Mouse (Mus musculus): ENCODE data around the gene Fam135a. TPM values are rescaled to one million over a fixed set of nuclear protein-coding genes. Genes with fewer than 3 reads are reported as not detected.

Fam135a gene
- 24.5 and 36.0 TPM in 2 replicates for polyA plus RNA-seq (2016; fragmentation: Nextera tagmentation; extraction: Ambion mirVana)

- Histone ChIP-seq H3K27ac (peak within 1 kb of the TSS; percentile 96), H3K27me3 (ENCODE audit: insufficient read depth, poor library complexity, severe bottlenecking) (no peaks in the 10 kb centered on the region), H3K9me3 (no peaks in the 10 kb centered on the region), H3K36me3 (no peaks in the 10 kb centered on the region), H3K4me3 (peak within 1 kb of the TSS; percentile 88), H3K4me1 (replicated peaks) (peaks cover 21% of the 10 kb centered on the region)
- under 1% methylated on average over 88 of the region's 88 CpGs for WGBS
- peak; percentile 97 for DNase-seq (ENCODE audit: low spot score)
Measured at GRCm38 (mm10) chr1:24099926-24100869, at the start of gene Fam135a. Fam135a (minus strand) TSS chr1:24100341.

GRCm38 (mm10) chr1:24143504-24143903 lies 43.4 kb upstream of the Fam135a start:
- no peaks in the 10 kb centered on the region for H3K9me3 ChIP-seq
- H3K4me3 ChIP-seq = no peak overlapping the region
- H3K36me3 ChIP-seq = no peaks in the 10 kb centered on the region
- H3K27me3 ChIP-seq (ENCODE audit: insufficient read depth, poor library complexity, severe bottlenecking) = no peaks in the 10 kb centered on the region
- no peak for DNase-seq (ENCODE audit: low spot score)
- no peaks in the 10 kb centered on the region for H3K4me1 ChIP-seq (replicated peaks)
- WGBS = 85% methylated on average over 8 of the region's 8 CpGs
- H3K27ac ChIP-seq = no peak overlapping the region

DNA sequence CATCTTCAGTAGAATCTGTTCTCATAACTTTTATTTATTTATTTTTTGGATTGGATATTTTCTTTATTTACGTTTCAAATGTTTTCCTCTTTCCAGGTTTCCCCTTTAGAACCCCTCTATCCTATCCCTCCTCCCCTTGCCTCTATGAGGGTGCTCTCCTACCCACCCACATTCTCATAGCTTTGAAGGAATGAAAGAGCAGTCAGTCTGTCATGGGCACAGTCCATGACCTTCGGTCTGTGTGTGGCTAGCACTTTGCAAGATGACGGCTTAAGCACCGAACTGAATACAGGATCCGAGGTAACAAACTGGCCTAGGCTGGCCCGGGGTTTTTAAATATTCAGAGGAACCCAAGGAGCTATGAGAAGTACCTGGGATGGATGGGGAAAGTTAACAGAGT lies 40.4 kb upstream of the Fam135a start:
- Histone ChIP-seq H3K9me3 (no peaks in the 10 kb centered on the region), H3K4me1 (replicated peaks) (no peaks in the 10 kb centered on the region), H3K27ac (no peak overlapping the region), H3K36me3 (no peaks in the 10 kb centered on the region), H3K27me3 (ENCODE audit: insufficient read depth, poor library complexity, severe bottlenecking) (no peaks in the 10 kb centered on the region), H3K4me3 (no peak overlapping the region)
- WGBS = 74% methylated on average over 6 of the region's 6 CpGs
- DNase-seq (ENCODE audit: low spot score) = no peak

GRCm38 (mm10) chr1:24137133-24137532 lies 37.0 kb upstream of the Fam135a start:
- DNase-seq (ENCODE audit: low spot score) = peak; percentile 65
- Histone ChIP-seq H3K36me3 (no peaks in the 10 kb centered on the region), H3K4me3 (no peak overlapping the region), H3K27ac (no peak overlapping the region), H3K4me1 (replicated peaks) (peaks cover 4% of the 10 kb centered on the region; the same call in 1 of the 2 replicates), H3K9me3 (no peaks in the 10 kb centered on the region), H3K27me3 (ENCODE audit: insufficient read depth, poor library complexity, severe bottlenecking) (peaks cover 9% of the 10 kb centered on the region; the same call in 1 of the 2 replicates)
- 10% methylated on average over 3 of the region's 3 CpGs for WGBS

- WGBS = 2% methylated on average over 1 of the region's 1 CpGs
- no peak overlapping the region for H3K4me3 ChIP-seq
- no peak overlapping the region for H3K27ac ChIP-seq
- no peaks in the 10 kb centered on the region for H3K9me3 ChIP-seq
- no peak for DNase-seq (ENCODE audit: low spot score)
- no peaks in the 10 kb centered on the region for H3K36me3 ChIP-seq
- peaks cover 9% of the 10 kb centered on the region; the same call in 1 of the 2 replicates for H3K27me3 ChIP-seq (ENCODE audit: insufficient read depth, poor library complexity, severe bottlenecking)
- H3K4me1 ChIP-seq (replicated peaks) = peaks cover 4% of the 10 kb centered on the region; the same call in 1 of the 2 replicates
Measured at GRCm38 (mm10) chr1:24134792-24135191, 34.7 kb upstream of the Fam135a start.

DNA sequence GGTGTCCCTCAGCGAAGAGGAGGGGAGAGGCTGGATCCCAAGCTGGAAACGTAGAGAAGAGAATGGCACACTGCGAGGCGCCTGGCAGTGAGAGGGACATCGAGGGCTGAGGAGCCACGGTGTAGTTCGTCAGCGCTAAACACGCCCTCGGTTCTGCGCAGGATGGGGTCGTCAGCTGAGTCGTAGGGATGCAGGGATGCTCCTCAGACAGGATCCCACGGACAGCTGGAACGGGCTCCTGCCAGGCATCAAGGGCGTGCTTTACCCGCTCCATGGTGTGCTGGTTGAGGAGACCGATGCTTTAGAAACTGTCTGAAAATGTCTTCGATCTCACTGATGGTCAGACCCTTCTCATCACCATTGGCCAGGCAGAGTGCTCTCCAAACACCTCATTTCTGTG lies 33.7 kb upstream of the Fam135a start:
- Histone ChIP-seq H3K27ac (no peak overlapping the region), H3K9me3 (no peaks in the 10 kb centered on the region), H3K27me3 (ENCODE audit: insufficient read depth, poor library complexity, severe bottlenecking) (peaks cover 9% of the 10 kb centered on the region; the same call in 1 of the 2 replicates), H3K4me3 (no peak overlapping the region), H3K36me3 (no peaks in the 10 kb centered on the region), H3K4me1 (replicated peaks) (peaks cover 4% of the 10 kb centered on the region; the same call in 1 of the 2 replicates)
- WGBS = 38% methylated on average over 19 of the region's 19 CpGs
- DNase-seq (ENCODE audit: low spot score) = no peak

GRCm38 (mm10) chr1:24127866-24128265 lies 27.7 kb upstream of the Fam135a start:
- no peaks in the 10 kb centered on the region for H3K4me1 ChIP-seq (replicated peaks)
- WGBS = 71% methylated on average over 6 of the region's 6 CpGs
- H3K27ac ChIP-seq = no peak overlapping the region

DNA sequence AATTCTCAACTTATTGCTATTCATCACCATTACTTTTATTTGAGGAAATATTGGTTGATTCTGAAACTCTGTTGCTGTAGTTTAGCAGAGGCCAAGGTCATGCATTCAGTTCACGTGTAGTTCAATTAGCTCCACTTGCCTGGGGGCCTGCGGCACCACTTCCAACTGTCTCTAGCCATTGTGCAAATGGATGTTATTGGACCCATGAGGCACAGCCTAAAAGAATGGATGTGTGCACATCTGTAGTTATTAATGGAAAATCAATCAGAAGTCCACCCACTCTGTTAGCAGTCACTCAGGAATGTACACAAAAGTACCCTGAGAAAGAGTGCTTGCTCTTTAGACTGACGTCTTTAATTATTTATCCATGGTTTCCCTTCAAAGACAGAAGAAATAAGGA lies 24.5 kb upstream of the Fam135a start:
- H3K36me3 ChIP-seq = no peaks in the 10 kb centered on the region

More at GRCm38 (mm10) chr1:24127866-24128265, 27.7 kb upstream of the Fam135a start:
- no peak for DNase-seq (ENCODE audit: low spot score)
- H3K9me3 ChIP-seq = no peaks in the 10 kb centered on the region
- H3K4me3 ChIP-seq = no peak overlapping the region
- H3K36me3 ChIP-seq = no peaks in the 10 kb centered on the region
- H3K27me3 ChIP-seq (ENCODE audit: insufficient read depth, poor library complexity, severe bottlenecking) = peaks cover 2% of the 10 kb centered on the region; the same call in 1 of the 2 replicates

DNA sequence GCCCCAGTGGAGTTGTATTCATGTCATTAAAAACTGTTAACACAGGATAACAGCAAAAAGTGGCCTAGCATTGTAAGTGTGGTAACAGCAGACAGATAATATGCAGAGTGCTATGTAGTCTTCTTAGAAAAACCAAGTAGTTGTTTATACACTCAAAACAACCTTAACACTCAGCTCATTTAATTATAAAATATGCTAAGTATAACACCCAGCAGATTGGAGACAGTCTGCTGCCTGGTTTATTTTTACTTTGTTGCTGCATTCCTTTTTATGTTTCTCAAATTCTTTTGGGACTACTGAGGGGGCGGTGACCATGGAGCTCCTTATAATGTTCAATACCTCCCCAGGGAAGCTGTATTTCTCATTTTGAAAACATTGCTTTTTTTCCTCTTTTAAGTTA lies 22.4 kb upstream of the Fam135a start:
- DNase-seq (ENCODE audit: low spot score) = no peak
- 95% methylated on average over 1 of the region's 1 CpGs for WGBS
- Histone ChIP-seq H3K4me3 (no peak overlapping the region), H3K36me3 (no peaks in the 10 kb centered on the region), H3K27me3 (ENCODE audit: insufficient read depth, poor library complexity, severe bottlenecking) (no peaks in the 10 kb centered on the region), H3K9me3 (no peaks in the 10 kb centered on the region), H3K27ac (no peak overlapping the region), H3K4me1 (replicated peaks) (no peaks in the 10 kb centered on the region)

More for the DNA sequence above, 24.5 kb upstream of the Fam135a start:
- Histone ChIP-seq H3K27ac (no peak overlapping the region), H3K4me1 (replicated peaks) (no peaks in the 10 kb centered on the region), H3K27me3 (ENCODE audit: insufficient read depth, poor library complexity, severe bottlenecking) (no peaks in the 10 kb centered on the region), H3K9me3 (no peaks in the 10 kb centered on the region), H3K4me3 (no peak overlapping the region)
- WGBS = 73% methylated on average over 3 of the region's 3 CpGs
- DNase-seq (ENCODE audit: low spot score) = no peak

DNA sequence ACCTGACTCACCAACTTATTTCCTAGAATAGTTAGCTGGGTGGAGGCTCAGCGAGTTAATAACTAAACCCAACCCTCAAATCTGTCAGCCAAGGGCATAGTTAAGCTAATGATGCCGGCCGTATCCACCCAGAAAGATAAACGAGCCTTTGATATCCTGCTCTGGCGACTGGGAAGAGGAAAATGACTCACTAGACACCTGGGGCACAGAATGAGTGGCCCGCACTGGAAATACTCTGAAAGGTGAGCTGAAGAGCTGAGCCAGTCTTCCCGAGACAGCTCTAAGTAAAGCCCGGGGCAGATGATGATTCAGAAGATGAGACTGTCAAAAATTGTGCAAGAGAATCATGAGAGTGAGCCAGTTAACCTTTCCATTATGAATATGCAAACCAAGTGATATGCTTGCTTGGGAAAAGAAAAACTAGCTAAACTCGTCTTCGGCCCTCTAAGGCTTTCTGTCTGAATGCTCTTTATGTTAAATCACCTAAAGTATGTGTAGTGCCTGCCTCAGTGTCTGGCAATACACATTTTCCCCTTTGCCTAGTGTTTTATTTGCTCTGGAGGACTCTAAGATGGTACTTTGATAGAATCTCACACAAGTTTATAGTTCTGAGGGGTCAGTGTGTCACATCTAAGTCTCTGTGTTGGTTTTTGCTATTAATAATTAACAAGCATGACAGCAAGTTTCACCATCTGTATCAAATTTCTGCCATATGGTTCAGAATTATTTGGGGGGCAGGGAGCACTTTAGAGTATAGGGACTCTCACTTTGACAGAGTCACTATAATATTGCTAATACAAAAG lies 8.0 kb upstream of the Fam135a start:
- 67% methylated on average over 10 of the region's 10 CpGs for WGBS
- no peak overlapping the region for H3K27ac ChIP-seq
- no peak for DNase-seq (ENCODE audit: low spot score)

DNA sequence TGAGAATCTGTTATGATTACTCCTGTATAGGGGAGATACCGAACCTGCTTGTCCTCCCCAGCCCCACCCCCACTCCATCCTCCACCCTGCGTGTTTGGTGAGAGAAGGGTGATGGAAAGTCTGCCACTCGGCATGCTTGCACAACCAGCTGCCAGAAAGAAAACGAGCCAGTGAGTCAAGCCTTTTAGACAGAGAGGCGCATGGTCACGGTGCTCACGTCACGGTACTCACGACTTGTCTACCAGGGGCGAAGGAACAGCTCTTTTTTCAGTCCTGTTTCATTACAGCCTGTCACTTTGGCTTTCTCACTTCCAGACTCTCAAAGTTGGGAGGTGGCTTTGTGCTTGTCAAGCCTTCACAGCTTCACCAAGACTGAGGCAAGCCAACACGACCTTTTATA lies 7.2 kb upstream of the Fam135a start:
- no peaks in the 10 kb centered on the region for H3K27me3 ChIP-seq (ENCODE audit: insufficient read depth, poor library complexity, severe bottlenecking)
- H3K27ac ChIP-seq = 0 out of 2 replicates have a peak overlapping the region, but pooled peaks have one; percentile 35
- H3K4me1 ChIP-seq (replicated peaks) = 0 out of 2 replicates have a peak, but pooled peaks cover 9% of the 10 kb centered on the region
- H3K4me3 ChIP-seq = no peak overlapping the region
- H3K36me3 ChIP-seq = no peaks in the 10 kb centered on the region
- WGBS = 40% methylated on average over 11 of the region's 11 CpGs
- peak; percentile 22 for DNase-seq (ENCODE audit: low spot score)
- no peaks in the 10 kb centered on the region for H3K9me3 ChIP-seq

More for the DNA sequence above, 8.0 kb upstream of the Fam135a start:
- Histone ChIP-seq H3K36me3 (no peaks in the 10 kb centered on the region), H3K9me3 (no peaks in the 10 kb centered on the region), H3K27me3 (ENCODE audit: insufficient read depth, poor library complexity, severe bottlenecking) (no peaks in the 10 kb centered on the region), H3K4me1 (replicated peaks) (0 out of 2 replicates have a peak, but pooled peaks cover 9% of the 10 kb centered on the region), H3K4me3 (no peak overlapping the region)

DNA sequence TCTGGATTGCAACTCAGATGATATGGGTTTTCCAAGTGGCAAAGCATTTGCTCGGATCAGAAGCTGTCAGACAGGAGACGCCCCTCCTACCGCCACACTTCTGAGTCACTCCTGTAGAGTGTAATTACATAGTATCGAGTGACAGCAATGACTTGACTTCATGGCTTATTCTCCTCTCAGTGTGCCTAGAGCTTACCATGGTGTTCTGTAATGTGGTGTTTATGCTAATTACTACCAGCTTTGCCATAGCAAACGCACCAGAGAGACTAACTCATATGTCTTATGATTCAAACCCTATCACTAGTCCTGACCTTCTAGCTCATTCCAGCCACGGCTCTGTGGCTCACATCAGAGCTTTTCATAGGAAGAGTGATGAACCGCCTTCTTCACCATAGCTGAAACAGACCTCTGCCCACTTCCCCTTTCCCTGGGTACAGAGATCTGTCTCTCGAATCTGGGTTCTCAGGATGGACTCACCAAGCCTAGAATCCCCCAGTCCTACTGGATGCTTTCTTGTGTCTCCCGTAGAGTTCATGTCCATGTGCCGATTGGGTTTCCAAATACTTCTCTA lies 2.5 kb upstream of the Fam135a start:
- DNase-seq (ENCODE audit: low spot score) = no peak
- no peaks in the 10 kb centered on the region for H3K27me3 ChIP-seq (ENCODE audit: insufficient read depth, poor library complexity, severe bottlenecking)
- peaks cover 21% of the 10 kb centered on the region for H3K4me1 ChIP-seq (replicated peaks)
- 74% methylated on average over 10 of the region's 10 CpGs for WGBS
- no peaks in the 10 kb centered on the region for H3K9me3 ChIP-seq
- H3K4me3 ChIP-seq = no peak overlapping the region
- H3K36me3 ChIP-seq = no peaks in the 10 kb centered on the region
- no peak overlapping the region for H3K27ac ChIP-seq
